Mouse (Mus musculus) megakaryocyte, embryonic 14.5 days (primary cell): ENCODE measurements around the gene Tcirg1.

ENCODE experiments used
- FLI1 ChIP-seq: IDR thresholded peaks from 2 replicates; pipeline ENCODE4 v1.6.1; 2012; ENCODE audit warnings: low read length, inconsistent platforms, mixed read lengths
- GATA1 ChIP-seq: IDR thresholded peaks from 3 replicates; pipeline ENCODE4 v1.6.1; 2012; ENCODE audit warnings: mixed read lengths, low read length, inconsistent platforms, borderline replicate concordance

GRCm38 (mm10) chr19:3914535-3914934 is 7.6 kb upstream of the Tcirg1 start:
- no peak for TF ChIP-seq GATA1
- TF ChIP-seq FLI1 = no peak
